Mouse (Mus musculus): ENCODE results near the gene Prkag3. TPM values are rescaled to one million over a fixed set of nuclear protein-coding genes. Genes with fewer than 3 reads are reported as not detected.

Prkag3 gene
- total RNA-seq, 2 experiments from 2014 or later, result 75.0 to 102 TPM

GRCm38 (mm10) chr1:74770727-74771466 is 21.9 kb upstream of the Prkag3 start:
- DNase-seq (ENCODE audit: low spot score), result no peak

- peak; percentile 73 for DNase-seq (ENCODE audit: low spot score)
These were observed 14.1 kb upstream of the Prkag3 start for GRCm38 (mm10) chr1:74763081-74763480.

DNA sequence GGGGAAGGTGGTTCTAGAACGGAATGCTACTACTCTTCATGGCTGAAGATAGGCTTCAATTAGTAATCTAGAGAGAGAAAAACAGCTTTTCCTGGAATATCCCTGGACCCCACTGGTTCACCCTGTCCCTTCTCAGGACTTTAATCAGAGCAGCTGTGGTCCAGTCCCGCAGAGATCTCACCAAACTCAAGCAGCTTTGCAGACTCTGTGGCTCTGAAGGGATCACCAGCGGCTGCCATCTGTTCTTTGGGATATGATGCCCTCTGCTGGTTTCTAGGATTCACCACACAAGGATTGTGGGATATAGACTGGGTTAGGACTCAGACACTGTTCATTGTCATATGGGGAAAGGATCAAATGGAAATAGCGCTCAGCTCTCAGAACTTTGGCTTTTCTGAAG is 10.8 kb upstream of the Prkag3 start:
- peak; percentile 67 for DNase-seq (ENCODE audit: low spot score)

DNA sequence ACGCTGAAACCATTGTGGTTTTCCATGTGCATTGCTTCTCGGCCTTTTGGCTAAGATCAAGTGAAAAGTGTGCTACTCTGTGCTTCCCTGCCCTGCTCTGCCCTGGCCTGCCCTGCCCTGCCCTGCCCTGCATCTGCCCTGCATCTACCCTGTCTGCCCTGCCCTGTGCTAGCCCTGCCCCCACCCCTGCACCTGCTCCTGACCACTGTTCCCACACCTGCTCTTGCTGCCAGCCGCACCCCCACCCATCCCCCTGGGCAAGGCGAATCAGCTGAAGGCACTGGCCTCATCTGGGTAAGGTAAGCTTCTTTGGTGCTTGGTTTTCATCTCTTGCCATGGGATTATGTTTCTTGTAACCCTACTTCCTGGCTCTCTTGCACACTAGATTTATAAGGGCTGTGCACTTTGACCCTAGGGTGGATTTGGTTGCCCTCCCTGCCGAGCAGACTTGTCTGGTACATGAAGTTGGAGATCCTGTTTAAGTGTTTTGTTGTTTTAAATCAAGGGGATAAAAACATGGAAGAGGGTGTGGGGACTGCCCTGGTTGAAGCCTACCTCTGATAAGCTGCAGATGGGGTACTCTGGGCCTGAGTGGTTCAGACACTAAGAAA is 5.3 kb upstream of the Prkag3 start:
- peak; percentile 85 for DNase-seq (ENCODE audit: low spot score)

DNA sequence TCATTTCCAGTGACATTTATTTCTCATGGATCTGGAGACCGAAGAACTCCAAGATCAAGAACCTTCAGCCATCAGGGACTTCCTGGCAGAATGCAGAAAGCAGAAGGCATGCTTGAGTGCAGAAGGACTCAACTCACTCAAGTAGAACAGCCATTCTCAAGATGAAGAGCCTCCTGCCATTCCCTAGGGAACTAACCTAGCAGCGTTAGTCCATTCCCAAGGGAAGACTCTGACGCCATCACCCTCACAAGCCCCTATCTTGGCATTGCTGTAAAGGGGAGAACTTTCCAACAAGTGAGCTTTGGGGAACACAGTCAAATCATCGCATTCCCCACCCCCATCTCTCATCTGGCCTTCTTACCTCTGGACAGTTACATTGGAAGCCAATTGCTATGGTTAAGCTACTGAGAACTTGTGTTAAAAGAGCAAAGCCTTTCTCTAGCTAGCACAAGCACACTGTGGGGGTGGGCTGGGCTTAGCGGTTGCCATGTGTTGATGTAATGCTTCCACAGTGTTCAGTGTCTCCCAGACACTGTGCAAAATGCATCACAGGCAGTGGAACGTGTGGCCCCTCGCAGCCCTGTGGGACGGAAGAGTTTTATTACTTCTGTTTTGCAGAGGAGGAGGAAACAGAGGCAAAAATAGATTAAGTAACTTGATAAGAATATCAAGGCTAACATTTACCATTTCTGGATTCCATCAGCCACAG is 4.4 kb upstream of the Prkag3 start:
- no peak for DNase-seq (ENCODE audit: low spot score)

GRCm38 (mm10) chr1:74752833-74753232 is 3.8 kb upstream of the Prkag3 start:
- no peak for DNase-seq (ENCODE audit: low spot score)

DNA sequence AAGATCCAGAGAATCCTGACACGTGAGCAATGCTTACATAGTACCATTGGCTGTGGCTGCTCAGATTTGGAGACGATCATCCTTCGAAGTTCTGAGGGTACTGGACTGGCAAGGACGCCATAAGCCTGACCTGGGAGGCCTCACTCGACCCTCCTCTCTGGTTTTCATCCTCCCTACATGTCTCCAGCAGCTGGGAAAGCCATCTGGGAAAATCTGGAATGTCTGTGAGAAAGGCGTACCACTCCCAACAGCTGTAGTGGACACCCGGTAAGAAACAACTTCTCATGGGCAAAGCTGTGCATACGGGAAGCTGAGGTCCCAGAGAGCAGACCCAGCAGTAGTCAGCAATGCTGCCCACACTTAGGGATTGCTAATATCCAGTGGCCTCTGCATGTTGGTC is 3.1 kb upstream of the Prkag3 start:
- DNase-seq (ENCODE audit: low spot score), result no peak

DNA sequence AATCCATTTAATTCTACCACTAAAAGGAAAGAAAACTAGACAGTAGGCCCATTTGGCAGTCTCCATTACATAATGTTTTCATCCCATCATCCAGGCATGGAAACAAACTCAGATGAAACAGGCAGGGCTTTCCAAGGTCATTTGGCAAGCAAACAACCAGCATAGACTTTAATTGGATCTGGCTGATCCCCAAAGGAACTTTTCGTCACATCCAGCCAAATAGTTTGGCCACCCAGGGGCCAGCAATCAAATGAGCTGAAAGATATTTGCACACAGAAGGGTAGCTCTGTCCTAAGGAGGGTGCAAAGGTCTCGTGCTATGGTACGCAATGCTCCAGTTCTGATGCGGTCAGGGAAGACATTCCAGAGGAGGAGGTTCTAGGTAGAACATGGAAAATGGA is 1.7 kb upstream of the Prkag3 start:
- DNase-seq (ENCODE audit: low spot score), result no peak

GRCm38 (mm10) chr1:74749301-74749700 is 280 bp upstream of the Prkag3 start:
- DNase-seq (ENCODE audit: low spot score), result peak; percentile 83

DNA sequence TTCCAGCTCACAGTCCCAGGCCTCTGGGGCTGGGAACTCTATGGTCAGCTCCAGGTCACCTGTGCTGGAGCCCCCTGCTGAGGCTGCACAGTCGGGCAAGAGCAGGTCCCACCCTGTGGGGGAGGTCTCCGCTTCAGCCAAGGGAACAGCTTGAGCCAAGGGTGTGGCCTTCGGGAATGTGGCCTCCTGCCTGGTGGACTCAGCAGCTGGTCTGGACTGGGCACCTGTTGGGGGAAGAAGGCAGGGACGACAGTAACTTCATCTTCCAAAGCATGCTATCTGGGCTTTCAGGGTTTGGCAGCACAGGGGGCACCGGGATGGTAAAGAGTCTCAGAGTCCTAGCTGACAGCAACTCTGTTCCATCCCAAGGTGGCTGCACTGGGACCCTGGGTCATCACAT is 1.7 kb downstream of the Prkag3 start:
- peak; percentile 78 for DNase-seq (ENCODE audit: low spot score)

DNA sequence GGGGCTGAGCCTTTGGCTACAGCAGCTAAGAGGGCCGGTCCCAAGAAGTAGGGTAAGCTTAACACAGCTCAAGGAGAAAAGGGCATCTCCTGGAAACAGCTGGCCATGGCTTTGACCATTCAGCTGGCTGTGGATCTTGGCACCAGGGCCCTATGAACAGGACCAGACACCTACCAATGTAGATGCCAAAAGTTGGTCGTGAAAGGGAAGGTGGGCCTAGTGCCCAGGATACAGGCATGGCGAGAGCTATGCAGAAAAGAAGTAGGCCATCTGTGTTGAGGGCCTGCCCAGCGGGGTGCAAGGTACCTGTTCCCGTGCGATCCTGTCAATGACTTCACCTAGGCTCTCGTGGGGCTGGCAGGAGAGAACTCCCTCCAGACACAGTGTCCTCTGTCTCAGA is 8.2 kb downstream of the Prkag3 start:
- peak; percentile 67 for DNase-seq (ENCODE audit: low spot score)

DNA sequence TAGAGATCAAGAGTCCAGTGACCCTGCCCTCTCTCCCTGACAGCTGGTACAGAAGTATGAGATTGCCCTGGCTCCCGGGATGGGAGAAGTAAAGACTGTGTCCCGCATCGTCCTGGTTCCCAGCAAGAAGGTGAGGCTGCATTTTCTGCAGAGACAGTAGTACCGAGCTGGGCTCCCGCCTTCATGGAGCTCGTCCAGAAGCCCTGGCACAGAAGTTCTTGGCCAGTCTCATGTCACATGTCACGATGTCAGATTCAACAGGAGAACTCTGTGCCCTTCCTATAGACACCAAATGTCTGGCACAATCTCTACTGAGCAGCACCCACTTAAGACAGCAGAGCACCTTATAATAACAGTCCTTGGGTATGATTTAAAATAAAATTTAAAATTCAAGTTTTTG is 11.5 kb downstream of the Prkag3 start:
- DNase-seq (ENCODE audit: low spot score), result peak; percentile 68

DNA sequence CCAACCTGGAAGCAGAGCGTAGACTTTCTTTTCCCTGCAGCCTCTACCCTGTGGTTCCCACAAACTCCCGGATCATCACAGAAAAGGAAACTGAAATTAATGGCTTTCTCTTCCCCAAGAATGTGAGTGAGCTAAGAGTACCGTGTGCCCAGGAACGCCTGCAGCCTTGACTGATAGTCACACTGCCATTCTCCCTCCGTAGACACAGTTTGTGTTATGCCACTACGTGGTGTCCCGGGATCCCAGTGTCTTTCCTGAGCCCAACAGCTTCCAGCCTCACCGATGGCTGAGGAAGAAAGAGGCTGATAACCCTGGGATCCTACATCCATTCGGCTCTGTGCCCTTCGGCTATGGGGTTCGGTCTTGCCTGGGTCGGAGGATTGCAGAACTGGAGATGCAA is 12.0 kb downstream of the Prkag3 start:
- DNase-seq (ENCODE audit: low spot score), result no peak

GRCm38 (mm10) chr1:74728446-74728845 is 20.6 kb downstream of the Prkag3 start:
- DNase-seq (ENCODE audit: low spot score), result peak; percentile 81

- no peak for DNase-seq (ENCODE audit: low spot score)
These were observed 22.3 kb downstream of the Prkag3 start for GRCm38 (mm10) chr1:74726674-74727073.

DNA sequence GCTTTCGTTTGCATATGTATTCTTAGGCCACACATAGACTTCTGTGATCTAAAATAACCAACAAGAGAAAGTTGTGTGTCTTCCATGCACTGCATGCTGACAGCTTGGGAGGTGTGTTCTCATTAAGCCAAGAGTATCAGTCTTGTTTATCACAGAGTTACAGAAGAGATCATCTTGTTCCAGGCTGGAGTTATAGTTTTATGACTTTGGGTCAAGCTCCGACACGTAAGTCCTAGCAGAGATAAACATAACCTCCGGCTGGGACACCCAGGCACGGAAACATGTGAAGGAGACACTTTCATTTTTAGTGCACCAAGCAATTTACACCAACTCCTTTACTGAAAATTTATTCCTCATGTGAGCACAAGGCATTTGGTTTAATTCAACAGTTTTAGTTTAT is 22.9 kb downstream of the Prkag3 start:
- peak; percentile 58 for DNase-seq (ENCODE audit: low spot score)

- no peak for DNase-seq (ENCODE audit: low spot score)
These were observed 25.3 kb downstream of the Prkag3 start for GRCm38 (mm10) chr1:74723748-74724147.

DNA sequence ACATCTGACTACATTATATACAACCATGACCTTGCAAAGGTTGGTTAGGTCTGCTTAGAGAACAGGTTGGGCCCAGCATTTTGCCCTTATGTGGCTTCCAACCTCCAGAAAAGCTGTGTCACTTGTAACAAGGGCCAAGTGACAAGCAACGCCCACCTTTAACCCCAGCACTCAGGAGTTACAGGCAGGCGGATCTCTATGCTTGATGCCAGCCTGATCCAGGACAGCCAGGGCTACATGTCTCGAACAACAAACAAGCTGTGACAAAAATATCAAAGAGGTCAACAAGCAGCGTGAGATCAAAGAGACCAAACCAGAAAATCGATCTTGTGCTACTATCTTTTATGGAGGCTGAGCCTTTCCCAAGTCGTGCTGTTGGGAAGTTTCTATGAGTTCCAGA is 27.4 kb downstream of the Prkag3 start:
- DNase-seq (ENCODE audit: low spot score), result no peak

- DNase-seq (ENCODE audit: low spot score), result no peak
These were observed 29.7 kb downstream of the Prkag3 start for GRCm38 (mm10) chr1:74719281-74719680.

DNA sequence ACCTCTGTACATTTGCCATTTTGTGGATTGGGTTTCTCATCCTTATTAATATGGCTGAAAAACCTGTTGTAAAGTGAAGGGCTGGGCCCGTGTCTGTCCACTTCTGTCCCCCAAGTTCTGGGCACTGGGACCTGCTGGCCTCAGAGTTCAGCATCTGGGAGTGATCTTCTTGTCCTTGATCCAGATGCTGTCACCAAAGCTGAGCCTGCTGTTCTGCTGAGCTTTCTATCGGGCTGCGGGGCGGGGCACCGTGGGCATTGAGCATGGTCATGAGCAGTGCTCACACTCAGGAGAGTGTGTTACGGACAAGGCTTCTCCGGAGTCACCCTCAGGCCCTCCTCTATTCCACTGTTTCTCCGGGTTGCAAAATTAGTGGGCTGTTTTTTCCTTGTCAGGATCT is 30.9 kb downstream of the Prkag3 start:
- no peak for DNase-seq (ENCODE audit: low spot score)

DNA sequence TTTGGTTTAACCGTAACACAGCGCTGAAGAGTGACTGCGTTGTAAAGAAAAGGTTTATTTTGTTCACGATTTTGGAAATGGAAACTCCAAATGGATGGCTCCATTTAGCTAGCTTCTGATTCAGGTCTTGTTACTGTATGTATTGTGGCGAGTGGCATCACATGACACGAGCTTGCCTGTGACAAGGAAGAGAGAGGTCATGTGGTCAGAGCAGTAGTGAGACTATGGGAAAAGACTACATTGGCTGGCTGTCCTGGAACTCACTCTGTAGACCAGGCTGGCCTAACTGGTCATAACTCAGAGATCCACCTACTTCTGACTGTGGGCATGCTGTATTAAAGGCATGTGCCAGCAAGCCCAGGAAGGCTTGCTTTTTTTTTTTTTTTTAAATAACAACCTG is 33.1 kb downstream of the Prkag3 start:
- no peak for DNase-seq (ENCODE audit: low spot score)

- DNase-seq (ENCODE audit: low spot score), result no peak
These were observed 33.6 kb downstream of the Prkag3 start for GRCm38 (mm10) chr1:74715468-74715867.

- no peak for DNase-seq (ENCODE audit: low spot score)
These were observed 34.1 kb downstream of the Prkag3 start for GRCm38 (mm10) chr1:74714967-74715366.

Data from gastrocnemius, adult 18-20 months (tissue).